ENCODE assay signal across 26 mouse cellular contexts in the genomic region with DNA sequence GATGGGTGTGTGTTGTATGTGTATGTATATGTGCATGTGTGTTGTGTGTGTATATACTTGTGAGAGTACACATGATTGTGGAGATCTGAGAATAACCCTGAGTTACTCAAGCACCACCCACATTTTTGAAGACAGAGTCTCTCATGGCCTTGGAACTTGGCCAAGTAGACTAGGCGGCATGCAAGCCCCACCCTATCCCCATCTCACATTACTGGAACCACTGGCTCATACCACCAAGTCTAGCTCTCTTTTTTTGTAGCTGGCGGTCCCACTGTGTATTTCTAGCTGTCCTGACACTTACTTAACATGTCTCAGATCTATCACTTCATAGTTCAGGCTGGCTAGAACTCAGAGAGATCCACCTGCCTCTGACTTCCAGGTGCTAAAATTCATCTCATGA.
DNase-seq lines count a peak whose midpoint lies in the region; ATAC-seq and TF ChIP-seq lines count a peak whose summit lies in the region.
"Had no signal": no experiment of that assay in that cellular context is flagged by ENCODE, and none has a peak within 500 bp of the region (broad histone marks: within the 10 kb centered on the region; RNA-seq: fewer than 3 reads in every experiment).

No protein-coding gene starts in this region.

- intact Hi-C loops in heart, postnatal 25 days (cut with DNase I): no loop called here

- no peak for TF ChIP-seq CTCF in lung, embryonic 14.5 days (IDR thresholded peaks at IDR 0.05; ENCODE audit: low read depth)

- DNase-seq in heart, adult 11 months: peak; percentile 77
- DNase-seq in heart, postnatal 25 days (ENCODE audit: low spot score): no peak
- peak; percentile 48 for DNase-seq in lung, embryonic 14.5 days
- no peak for DNase-seq in lung, adult 18-20 months
- peak; percentile 13 for DNase-seq in NIH3T3 (ENCODE audit: low read depth)
- DNase-seq in skeletal muscle tissue, adult 2 months (ENCODE audit: low read depth, low spot score): peak; percentile 30
- DNase-seq in kidney, postnatal 4 days: no peak
- DNase-seq: cerebellum, adult 2 months; cerebellum, postnatal 14 days; kidney, adult 9 months; kidney, postnatal 10 days; liver, postnatal 0 days; lung, postnatal 10 days; retina, postnatal 1 day; right cerebral cortex, postnatal 25 days; spleen, adult 18-20 months; thymus, postnatal 14 days had no signal

- H3K4me3 ChIP-seq in lung, embryonic 14.5 days (ENCODE audit: low read depth, low read length): no peak overlapping the region
- no peak overlapping the region for H3K4me3 ChIP-seq in hindbrain, embryonic 12.5 days
- H3K4me3 ChIP-seq: limb, embryonic 13.5 days; liver, embryonic 12.5 days; midbrain, embryonic 10.5 days; midbrain, embryonic 15.5 days; neural tube, embryonic 15.5 days had no signal

- no peak overlapping the region for H3K4me2 ChIP-seq in lung, embryonic 14.5 days
- H3K4me2 ChIP-seq in hindbrain, embryonic 12.5 days (replicated peaks): no peak overlapping the region
- H3K4me2 ChIP-seq: limb, embryonic 13.5 days; liver, embryonic 12.5 days; midbrain, embryonic 15.5 days; neural tube, embryonic 15.5 days had no signal

- no peaks in the 10 kb centered on the region for H3K27me3 ChIP-seq in lung, embryonic 14.5 days (ENCODE audit: insufficient read depth, low read length)
- H3K27me3 ChIP-seq in hindbrain, embryonic 12.5 days: no peaks in the 10 kb centered on the region
- H3K27me3 ChIP-seq: limb, embryonic 13.5 days; liver, embryonic 12.5 days; midbrain, embryonic 15.5 days; neural tube, embryonic 15.5 days had no signal

- no peaks in the 10 kb centered on the region for H3K9me3 ChIP-seq in lung, embryonic 14.5 days (ENCODE audit: low read depth, low read length)
- H3K9me3 ChIP-seq in hindbrain, embryonic 12.5 days (replicated peaks): no peaks in the 10 kb centered on the region
- H3K9me3 ChIP-seq: limb, embryonic 13.5 days; liver, embryonic 12.5 days; midbrain, embryonic 15.5 days; neural tube, embryonic 15.5 days had no signal

- no peaks in the 10 kb centered on the region for H3K36me3 ChIP-seq in lung, embryonic 14.5 days (ENCODE audit: insufficient read depth)
- H3K36me3 ChIP-seq in hindbrain, embryonic 12.5 days: no peaks in the 10 kb centered on the region
- H3K36me3 ChIP-seq: limb, embryonic 13.5 days; liver, embryonic 12.5 days; midbrain, embryonic 10.5 days; midbrain, embryonic 15.5 days; neural tube, embryonic 15.5 days had no signal

- WGBS in lung, embryonic 14.5 days: 50% methylated on average over 2 of the region's 2 CpGs
- WGBS in hindbrain, embryonic 12.5 days: 74% methylated on average over 2 of the region's 2 CpGs

- no peak for ATAC-seq in lung, embryonic 14.5 days (ENCODE audit: insufficient read depth)
- no peak for ATAC-seq in hindbrain, embryonic 12.5 days (ENCODE audit: low FRiP score)
- ATAC-seq: forebrain, embryonic 14.5 days; hindbrain, embryonic 16.5 days; liver, embryonic 12.5 days; liver, postnatal 0 days; midbrain, embryonic 15.5 days had no signal

- no peak overlapping the region for H3K27ac ChIP-seq in lung, embryonic 14.5 days (ENCODE audit: low read depth)
- no peak overlapping the region for H3K27ac ChIP-seq in hindbrain, embryonic 12.5 days
- H3K27ac ChIP-seq: limb, embryonic 13.5 days; liver, embryonic 12.5 days; macrophage; neural tube, embryonic 15.5 days had no signal

- H3K9ac ChIP-seq in lung, embryonic 14.5 days: no peak overlapping the region
- no peak overlapping the region for H3K9ac ChIP-seq in hindbrain, embryonic 12.5 days
- H3K9ac ChIP-seq: limb, embryonic 13.5 days; liver, embryonic 12.5 days; liver, postnatal 0 days; midbrain, embryonic 15.5 days; neural tube, embryonic 15.5 days had no signal

- H3K4me1 ChIP-seq in lung, embryonic 14.5 days (ENCODE audit: insufficient read depth): peaks cover 9% of the 10 kb centered on the region
- peaks cover 31% of the 10 kb centered on the region for H3K4me1 ChIP-seq in hindbrain, embryonic 12.5 days

Comparison
In these comparisons a context has a peak if more than half of its experiments do, and no peak if none do; other contexts are left out.
1. DNase-seq: peak in heart, adult 11 months (single experiment), lung, embryonic 14.5 days (single experiment), NIH3T3 (single experiment) and skeletal muscle tissue, adult 2 months (single experiment); none in heart, postnatal 25 days (single experiment), lung, adult 18-20 months (0 of 2) and kidney, postnatal 4 days (0 of 2).